Mouse (Mus musculus): ENCODE results near the gene Abhd10. TPM values are rescaled to one million over a fixed set of nuclear protein-coding genes. Genes with fewer than 3 reads are reported as not detected.

Gene Abhd10
- polyA plus RNA-seq, 1 experiment from 2014 or later: 43.8 TPM

- Histone ChIP-seq H3K9ac (replicated peaks; ENCODE audit: low read length) (no peak overlapping the region), H3K27me3 (ENCODE audit: control insufficient read depth, insufficient read depth, low read length) (no peaks in the 10 kb centered on the region), H3K36me3 (ENCODE audit: control insufficient read depth, insufficient read depth, low read length) (no peaks in the 10 kb centered on the region), H3K4me2 (ENCODE audit: low read length) (no peak overlapping the region), H3K4me3 (replicated peaks; ENCODE audit: low read depth, low read length) (no peak overlapping the region), H3K9me3 (ENCODE audit: control insufficient read depth, low read length) (no peaks in the 10 kb centered on the region), H3K4me1 (ENCODE audit: control insufficient read depth, insufficient read depth, low read length) (peaks cover 8% of the 10 kb centered on the region; the same call in 1 of the 2 replicates), H3K27ac (replicated peaks; ENCODE audit: low read depth, low read length) (no peak overlapping the region)
- ATAC-seq (ENCODE audit: low FRiP score, low TSS enrichment) (no peak), DNase-seq (peak; percentile 24)
- WGBS: 56% methylated on average over 6 of the region's 6 CpGs
Observed at GRCm38 (mm10) chr16:45697996-45698395, 44.8 kb downstream of the Abhd10 start.

- ATAC-seq (ENCODE audit: low FRiP score, low TSS enrichment): no peak
- no peaks in the 10 kb centered on the region for H3K9me3 ChIP-seq (ENCODE audit: control insufficient read depth, low read length)
- H3K9ac ChIP-seq (replicated peaks; ENCODE audit: low read length): no peak overlapping the region
- H3K36me3 ChIP-seq (ENCODE audit: control insufficient read depth, insufficient read depth, low read length): no peaks in the 10 kb centered on the region
- no peaks in the 10 kb centered on the region for H3K27me3 ChIP-seq (ENCODE audit: control insufficient read depth, insufficient read depth, low read length)
- WGBS: 75% methylated on average over 9 of the region's 9 CpGs
- H3K4me1 ChIP-seq (ENCODE audit: control insufficient read depth, insufficient read depth, low read length): peaks cover 16% of the 10 kb centered on the region
- H3K4me2 ChIP-seq (ENCODE audit: low read length): no peak overlapping the region
- H3K4me3 ChIP-seq (replicated peaks; ENCODE audit: low read depth, low read length): no peak overlapping the region
- no peak overlapping the region for H3K27ac ChIP-seq (replicated peaks; ENCODE audit: low read depth, low read length)
- no peak for DNase-seq
Observed at GRCm38 (mm10) chr16:45695445-45696160, 47.2 kb downstream of the Abhd10 start.

GRCm38 (mm10) chr16:45693558-45693957 is 49.2 kb downstream of the Abhd10 start, which contains the start of gene Tmprss7:
Gene Tmprss7 (minus strand): TSS chr16:45693658.
- DNase-seq: no peak
- Histone ChIP-seq H3K27ac (replicated peaks; ENCODE audit: low read depth, low read length) (no peak within 1 kb of the TSS; the same call in 1 of the 2 replicates), H3K27me3 (ENCODE audit: control insufficient read depth, insufficient read depth, low read length) (no peaks in the 10 kb centered on the region), H3K36me3 (ENCODE audit: control insufficient read depth, insufficient read depth, low read length) (no peaks in the 10 kb centered on the region), H3K4me1 (ENCODE audit: control insufficient read depth, insufficient read depth, low read length) (peaks cover 23% of the 10 kb centered on the region), H3K9me3 (ENCODE audit: control insufficient read depth, low read length) (no peaks in the 10 kb centered on the region), H3K4me2 (ENCODE audit: low read length) (no peak within 1 kb of the TSS), H3K4me3 (replicated peaks; ENCODE audit: low read depth, low read length) (no peak within 1 kb of the TSS), H3K9ac (replicated peaks; ENCODE audit: low read length) (no peak within 1 kb of the TSS)
- 63% methylated on average over 10 of the region's 10 CpGs for WGBS
- no peak for ATAC-seq (ENCODE audit: low FRiP score, low TSS enrichment)

GRCm38 (mm10) chr16:45692851-45693250 is 49.9 kb downstream of the Abhd10 start:
- Histone ChIP-seq H3K4me1 (ENCODE audit: control insufficient read depth, insufficient read depth, low read length) (peaks cover 23% of the 10 kb centered on the region), H3K9ac (replicated peaks; ENCODE audit: low read length) (no peak overlapping the region), H3K36me3 (ENCODE audit: control insufficient read depth, insufficient read depth, low read length) (no peaks in the 10 kb centered on the region), H3K27me3 (ENCODE audit: control insufficient read depth, insufficient read depth, low read length) (no peaks in the 10 kb centered on the region), H3K9me3 (ENCODE audit: control insufficient read depth, low read length) (no peaks in the 10 kb centered on the region), H3K27ac (replicated peaks; ENCODE audit: low read depth, low read length) (no peak overlapping the region), H3K4me3 (replicated peaks; ENCODE audit: low read depth, low read length) (no peak overlapping the region), H3K4me2 (ENCODE audit: low read length) (no peak overlapping the region)
- DNase-seq: peak; percentile 60
- peak; percentile 37; the same call in 1 of the 2 replicates for ATAC-seq (ENCODE audit: low FRiP score, low TSS enrichment)
- WGBS: 11% methylated on average over 3 of the region's 3 CpGs

- H3K27ac ChIP-seq (replicated peaks; ENCODE audit: low read depth, low read length): peak overlapping the region; percentile 73
- H3K9ac ChIP-seq (replicated peaks; ENCODE audit: low read length): no peak overlapping the region
- ATAC-seq (ENCODE audit: low FRiP score, low TSS enrichment): peak; percentile 51; the same call in 1 of the 2 replicates
- peak overlapping the region; percentile 24 for H3K4me2 ChIP-seq (ENCODE audit: low read length)
- 0% methylated on average over 4 of the region's 4 CpGs for WGBS
- H3K36me3 ChIP-seq (ENCODE audit: control insufficient read depth, insufficient read depth, low read length): no peaks in the 10 kb centered on the region
- peak; percentile 80 for DNase-seq
- H3K4me3 ChIP-seq (replicated peaks; ENCODE audit: low read depth, low read length): no peak overlapping the region
- no peaks in the 10 kb centered on the region for H3K9me3 ChIP-seq (ENCODE audit: control insufficient read depth, low read length)
- peaks cover 22% of the 10 kb centered on the region for H3K4me1 ChIP-seq (ENCODE audit: control insufficient read depth, insufficient read depth, low read length)
- no peaks in the 10 kb centered on the region for H3K27me3 ChIP-seq (ENCODE audit: control insufficient read depth, insufficient read depth, low read length)
Observed at GRCm38 (mm10) chr16:45690178-45690577, 52.6 kb downstream of the Abhd10 start.

- WGBS: 78% methylated on average over 3 of the region's 3 CpGs
- no peaks in the 10 kb centered on the region for H3K9me3 ChIP-seq (ENCODE audit: control insufficient read depth, low read length)
- no peak overlapping the region for H3K9ac ChIP-seq (replicated peaks; ENCODE audit: low read length)
- no peaks in the 10 kb centered on the region for H3K36me3 ChIP-seq (ENCODE audit: control insufficient read depth, insufficient read depth, low read length)
- H3K4me1 ChIP-seq (ENCODE audit: control insufficient read depth, insufficient read depth, low read length): peaks cover 14% of the 10 kb centered on the region
- H3K4me2 ChIP-seq (ENCODE audit: low read length): no peak overlapping the region
- DNase-seq: no peak
- H3K27me3 ChIP-seq (ENCODE audit: control insufficient read depth, insufficient read depth, low read length): no peaks in the 10 kb centered on the region
- no peak overlapping the region for H3K4me3 ChIP-seq (replicated peaks; ENCODE audit: low read depth, low read length)
- no peak for ATAC-seq (ENCODE audit: low FRiP score, low TSS enrichment)
- H3K27ac ChIP-seq (replicated peaks; ENCODE audit: low read depth, low read length): no peak overlapping the region
Observed at GRCm38 (mm10) chr16:45686833-45687232, 55.9 kb downstream of the Abhd10 start.

GRCm38 (mm10) chr16:45685295-45685694 is 57.5 kb downstream of the Abhd10 start:
- no peak overlapping the region for H3K27ac ChIP-seq (replicated peaks; ENCODE audit: low read depth, low read length)
- H3K9me3 ChIP-seq (ENCODE audit: control insufficient read depth, low read length): no peaks in the 10 kb centered on the region
- no peaks in the 10 kb centered on the region for H3K36me3 ChIP-seq (ENCODE audit: control insufficient read depth, insufficient read depth, low read length)
- no peak overlapping the region for H3K9ac ChIP-seq (replicated peaks; ENCODE audit: low read length)
- H3K4me2 ChIP-seq (ENCODE audit: low read length): no peak overlapping the region
- ATAC-seq (ENCODE audit: low FRiP score, low TSS enrichment) (no peak; the same call in 1 of the 2 replicates), DNase-seq (no peak)
- no peak overlapping the region for H3K4me3 ChIP-seq (replicated peaks; ENCODE audit: low read depth, low read length)
- 58% methylated on average over 3 of the region's 3 CpGs for whole genome bisulfite sequencing
- H3K4me1 ChIP-seq (ENCODE audit: control insufficient read depth, insufficient read depth, low read length): peaks cover 6% of the 10 kb centered on the region
- no peaks in the 10 kb centered on the region for H3K27me3 ChIP-seq (ENCODE audit: control insufficient read depth, insufficient read depth, low read length)

GRCm38 (mm10) chr16:45684815-45685214 is 57.9 kb downstream of the Abhd10 start:
- WGBS: 15% methylated on average over 8 of the region's 8 CpGs
- Histone ChIP-seq H3K27me3 (ENCODE audit: control insufficient read depth, insufficient read depth, low read length) (no peaks in the 10 kb centered on the region), H3K36me3 (ENCODE audit: control insufficient read depth, insufficient read depth, low read length) (no peaks in the 10 kb centered on the region), H3K4me1 (ENCODE audit: control insufficient read depth, insufficient read depth, low read length) (0 out of 2 replicates have a peak, but pooled peaks cover 2% of the 10 kb centered on the region), H3K27ac (replicated peaks; ENCODE audit: low read depth, low read length) (no peak overlapping the region), H3K9me3 (ENCODE audit: control insufficient read depth, low read length) (no peaks in the 10 kb centered on the region), H3K4me3 (replicated peaks; ENCODE audit: low read depth, low read length) (no peak overlapping the region), H3K4me2 (ENCODE audit: low read length) (no peak overlapping the region), H3K9ac (replicated peaks; ENCODE audit: low read length) (no peak overlapping the region)
- DNase-seq (peak; percentile 86), ATAC-seq (ENCODE audit: low FRiP score, low TSS enrichment) (no peak)

Measured in midbrain, embryonic 14.5 days (tissue).